Mouse (Mus musculus) brain, embryonic 14.5 days (tissue): Measurements from ENCODE around the gene Pdilt.

Experiments used
- CTCF ChIP-seq: fragments of 200-500 bp; IDR thresholded peaks from 2 replicates; pipeline ENCODE4 v1.5.1; 2012; ENCODE audit warnings: inconsistent platforms, mild to moderate bottlenecking, moderate library complexity, borderline replicate concordance; ENCODE audit not compliant: insufficient read depth, insufficient read length; ENCODE audit errors: extremely low read depth
- POLR2A ChIP-seq: fragments of 200-500 bp; IDR thresholded peaks from 2 replicates; pipeline ENCODE4 v1.6.1; 2012; ENCODE audit warnings: mild to moderate bottlenecking, inconsistent platforms, borderline replicate concordance; ENCODE audit not compliant: poor library complexity, insufficient read depth, insufficient read length, severe bottlenecking; ENCODE audit errors: extremely low read depth

DNA sequence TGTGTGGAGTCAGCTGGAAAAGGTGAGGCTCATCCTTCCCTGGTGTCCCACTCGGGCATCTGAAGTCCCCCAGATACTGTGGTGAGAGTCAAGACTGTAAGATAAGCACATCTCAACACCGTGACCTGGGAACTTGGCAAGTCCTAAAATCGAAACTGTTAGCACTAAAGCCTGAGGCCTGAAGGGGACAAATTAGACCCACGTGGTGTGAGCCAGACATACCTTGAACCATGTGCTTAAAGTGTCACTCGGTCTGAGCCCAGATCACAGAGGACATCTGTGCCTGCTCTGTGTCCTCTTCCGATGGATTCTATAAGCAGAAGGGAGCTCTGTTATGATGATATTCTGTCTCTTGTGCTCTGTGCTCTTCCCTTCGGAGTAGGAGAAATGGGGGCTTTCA, 5.3 kb upstream of the Pdilt start:
- no peak for TF ChIP-seq POLR2A
- no peak for TF ChIP-seq CTCF
